Mouse (Mus musculus): ENCODE measurements around the gene Tcp11x2. TPM values are rescaled to one million over a fixed set of nuclear protein-coding genes. Genes with fewer than 3 reads are reported as not detected.

Gene Tcp11x2
- not detected for total RNA-seq (2021)

GRCm38 (mm10) chrX:135693633-135694032, at the start of gene Tcp11x2:
Gene Tcp11x2 (minus strand): TSS chrX:135693790.
- DNase-seq = no peak
- intact Hi-C loops (cut with DNase I) = no loop called here

DNA sequence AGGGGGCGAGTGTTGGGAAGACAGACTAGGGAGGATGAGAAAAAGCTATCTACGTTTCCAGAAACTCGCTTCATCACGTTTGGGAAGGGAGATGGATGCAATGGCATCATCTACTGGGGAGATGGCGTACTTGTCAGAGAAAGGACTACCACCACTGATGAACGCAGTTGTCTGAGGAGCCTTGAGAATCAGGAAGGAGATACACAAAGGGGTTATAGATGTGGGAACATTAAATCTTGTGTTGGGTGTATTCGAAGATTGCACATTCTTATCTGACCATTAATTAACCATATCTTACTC, 49.4 kb upstream of the Tcp11x2 start:
- DNase-seq = no peak
- intact Hi-C loops (cut with DNase I) = no loop called here

GRCm38 (mm10) chrX:135742304-135743055, 48.9 kb upstream of the Tcp11x2 start, which contains the start of the genes Armcx5 and Gprasp1:
Gene Armcx5 (plus strand): TSS chrX:135742733.
Gene Gprasp1 (plus strand): TSS chrX:135742733.
- peak; percentile 85 for DNase-seq
- intact Hi-C loops (cut with DNase I) = no loop called here

- intact Hi-C loops (cut with DNase I) = no loop called here
- no peak for DNase-seq
Observed at GRCm38 (mm10) chrX:135738730-135739520, 45.3 kb upstream of the Tcp11x2 start.

GRCm38 (mm10) chrX:135725161-135725560, 31.6 kb upstream of the Tcp11x2 start, which contains the start of gene Tmsb15a:
Gene Tmsb15a (minus strand): TSS chrX:135725261.
- intact Hi-C loops (cut with DNase I) = no loop called here
- DNase-seq = no peak

- DNase-seq = no peak
- intact Hi-C loops (cut with DNase I) = no loop called here
Observed at GRCm38 (mm10) chrX:135712845-135713244, 19.3 kb upstream of the Tcp11x2 start.

DNA sequence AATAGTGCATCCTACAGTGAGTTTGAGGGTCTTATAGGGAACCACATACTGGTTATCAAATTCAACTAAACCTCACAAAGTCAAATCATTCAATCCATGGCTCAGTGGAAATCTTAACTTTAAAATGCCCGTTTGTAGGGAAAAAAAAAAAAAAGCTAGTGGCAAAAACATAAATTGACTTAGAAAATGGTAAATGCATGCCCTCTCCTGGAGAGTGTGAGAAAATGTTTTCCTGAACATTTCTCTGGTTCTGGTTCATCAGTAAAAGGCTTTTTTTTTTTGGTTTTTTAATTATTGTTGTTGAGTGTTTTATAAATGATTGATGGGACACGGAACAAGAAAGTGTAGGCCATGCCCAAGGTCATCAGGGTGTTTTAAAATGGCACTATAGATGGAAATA, 10.8 kb upstream of the Tcp11x2 start:
- DNase-seq = no peak
- intact Hi-C loops (cut with DNase I) = no loop called here

GRCm38 (mm10) chrX:135703111-135703510, 9.5 kb upstream of the Tcp11x2 start:
- DNase-seq = no peak
- intact Hi-C loops (cut with DNase I) = no loop called here

DNA sequence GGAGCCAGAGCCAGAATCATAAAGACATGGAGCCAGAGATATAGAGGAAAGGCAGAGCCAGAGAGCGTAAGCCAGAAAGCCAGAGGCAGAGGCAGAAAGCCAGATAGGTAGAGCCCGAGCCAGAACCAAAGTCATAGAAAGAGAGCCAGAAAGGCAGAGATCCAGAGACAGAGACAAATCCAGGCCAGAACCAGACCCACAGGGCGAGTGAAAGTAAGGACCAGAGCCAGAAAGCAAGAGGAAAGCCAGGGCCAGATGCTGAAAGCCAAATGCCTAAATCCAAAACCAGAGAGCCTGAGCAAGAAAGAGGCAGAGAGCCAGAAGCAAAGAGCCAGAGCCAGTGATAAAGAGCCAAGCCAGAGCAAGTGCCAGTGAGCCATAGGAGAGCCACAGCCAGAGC, 5.8 kb downstream of the Tcp11x2 start:
- no peak for DNase-seq
- intact Hi-C loops (cut with DNase I) = no loop called here

GRCm38 (mm10) chrX:135681858-135682257, 11.7 kb downstream of the Tcp11x2 start:
- DNase-seq = no peak
- intact Hi-C loops (cut with DNase I) = no loop called here

DNA sequence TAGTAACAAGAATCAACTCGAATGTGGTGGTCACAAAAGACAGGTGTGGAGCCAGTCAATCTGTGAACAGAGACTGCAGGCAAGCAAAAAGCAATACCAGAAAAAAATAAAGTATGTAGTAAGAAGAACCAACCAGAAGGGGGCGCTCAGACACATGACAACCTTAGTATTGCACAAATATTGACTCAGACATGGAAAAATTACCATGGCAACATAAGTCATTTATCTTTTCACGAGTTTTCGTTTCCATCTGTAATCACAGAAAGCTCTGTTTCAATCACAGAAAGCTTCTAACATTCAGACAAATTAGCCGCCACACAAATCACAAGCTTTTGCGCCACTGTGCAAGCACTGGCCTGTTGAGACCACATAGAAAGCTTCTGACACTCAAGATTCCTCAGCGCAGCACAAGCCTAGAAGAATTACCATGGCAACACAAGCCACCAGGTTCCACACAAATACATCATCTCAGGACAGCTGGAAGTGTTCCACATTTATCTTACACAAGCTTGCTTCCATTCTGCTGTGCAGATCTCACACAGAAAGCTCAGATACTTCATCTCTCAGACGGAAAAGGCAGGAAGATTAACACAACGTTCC, 41.3 kb downstream of the Tcp11x2 start:
- intact Hi-C loops (cut with DNase I) = no loop called here
- DNase-seq = peak; percentile 13

GRCm38 (mm10) chrX:135627605-135628004, 66.0 kb downstream of the Tcp11x2 start, which contains the start of gene Prame:
Gene Prame (minus strand): TSS chrX:135627705.
- intact Hi-C loops (cut with DNase I) = no loop called here
- no peak for DNase-seq

Other genes starting within 250 kb of the Tcp11x2 start
- not detected for gene AV320801, start 199.2 kb downstream of the Tcp11x2 start, total RNA-seq (2021)
- not detected for gene Nxf7, start 95.0 kb downstream of the Tcp11x2 start, total RNA-seq (2021)
- gene Prame, start 66.1 kb downstream of the Tcp11x2 start, total RNA-seq (2021) = not detected
- not detected for gene Tmsb15a, start 31.5 kb upstream of the Tcp11x2 start, total RNA-seq (2021)
- gene Armcx5, start 48.9 kb upstream of the Tcp11x2 start, total RNA-seq (2021) = 10 to 100 TPM; 23.4 to 25.4 TPM
- 100 to 1,000 TPM; 291 to 324 TPM for gene Gprasp1, start 48.9 kb upstream of the Tcp11x2 start, total RNA-seq (2021)
- 10 to 100 TPM; 85.5 to 87.8 TPM for gene Bhlhb9, start 103.8 kb upstream of the Tcp11x2 start, total RNA-seq (2021)
- 100 to 1,000 TPM; 146 to 195 TPM for gene Gprasp2, start 145.2 kb upstream of the Tcp11x2 start, total RNA-seq (2021)

Data from left cerebral cortex, postnatal 4 days (tissue).